Mouse (Mus musculus) myocyte (in vitro differentiated cells): ENCODE measurements around the gene Igsf8. TPM values are rescaled to one million over a fixed set of nuclear protein-coding genes. Genes with fewer than 3 reads are reported as not detected.

ENCODE experiments used
- H3K27me3 ChIP-seq: one replicate; pipeline ENCODE4 v1.6.1; 2011; ENCODE audit not compliant: control insufficient read depth, insufficient read depth, insufficient read length
- H3K36me3 ChIP-seq: one replicate; pipeline ENCODE4 v1.6.1; 2011; ENCODE audit not compliant: control insufficient read depth, insufficient read depth
- H3K4me2 ChIP-seq: one replicate; pipeline ENCODE4 v1.6.1; 2011; ENCODE audit warnings: low read depth, control low read depth
- H3K4me3 ChIP-seq: one replicate; pipeline ENCODE4 v1.5.1; 2011; ENCODE audit warnings: mild to moderate bottlenecking, control low read depth, moderate library complexity
- H3K79me2 ChIP-seq: one replicate; pipeline ENCODE4 v1.6.1; 2011; ENCODE audit not compliant: control insufficient read depth, insufficient read depth
- H3ac ChIP-seq: one replicate; pipeline ENCODE4 v1.6.1; 2011; ENCODE audit not compliant: control insufficient read depth, insufficient read length
- CEBPB ChIP-seq: IDR thresholded peaks from 2 replicates; pipeline ENCODE4 v1.6.1; 2011; ENCODE audit warnings: mild to moderate bottlenecking, moderate library complexity; ENCODE audit not compliant: poor library complexity, insufficient read depth, severe bottlenecking
- E2F4 ChIP-seq: IDR thresholded peaks from one replicate; pipeline ENCODE4 v1.6.1; 2011; ENCODE audit warnings: mild to moderate bottlenecking, control low read depth, moderate library complexity; ENCODE audit not compliant: insufficient read depth
- MAX ChIP-seq: IDR thresholded peaks from one replicate; pipeline ENCODE4 v1.6.1; 2011; ENCODE audit warnings: low read depth, mild to moderate bottlenecking, control low read depth
- MYOD1 ChIP-seq, 3 experiments: IDR thresholded peaks; one replicate each; pipeline ENCODE4 v1.6.1; 2011; ENCODE audit warnings: control low read depth in 2 of 3, low read depth in 2 of 3, mild to moderate bottlenecking in 2 of 3, moderate library complexity in 1 of 3; ENCODE audit not compliant: insufficient read length in 2 of 3, control insufficient read depth in 1 of 3
- MYOG ChIP-seq, 3 experiments: IDR thresholded peaks; one replicate each; pipeline ENCODE4 v1.6.1; 2011; ENCODE audit warnings: control low read depth in 2 of 3, low read depth in 2 of 3, mild to moderate bottlenecking in 2 of 3; ENCODE audit not compliant: insufficient read length in 2 of 3, control insufficient read depth in 1 of 3, insufficient read depth in 1 of 3
- POLR2A ChIP-seq: IDR thresholded peaks from one replicate; pipeline ENCODE4 v1.6.1; 2011; ENCODE audit warnings: low read depth, mild to moderate bottlenecking, control low read depth, moderate library complexity; ENCODE audit not compliant: insufficient read length
- POLR2AphosphoS2 ChIP-seq: IDR thresholded peaks from one replicate; pipeline ENCODE4 v1.6.1; 2011; ENCODE audit warnings: low read depth, control low read depth; ENCODE audit not compliant: insufficient read length
- REST ChIP-seq: IDR thresholded peaks from one replicate; pipeline ENCODE4 v1.6.1; 2011; ENCODE audit warnings: mild to moderate bottlenecking, control low read depth, moderate library complexity; ENCODE audit not compliant: insufficient read depth, insufficient read length
- SRF ChIP-seq: IDR thresholded peaks from one replicate; pipeline ENCODE4 v1.6.1; 2011; ENCODE audit warnings: low read depth; ENCODE audit not compliant: control insufficient read depth, insufficient read length
- TCF12 ChIP-seq: IDR thresholded peaks from one replicate; pipeline ENCODE4 v1.6.1; 2011; ENCODE audit warnings: mild to moderate bottlenecking, control low read depth; ENCODE audit not compliant: poor library complexity, insufficient read depth, severe bottlenecking
- TCF3 ChIP-seq: IDR thresholded peaks from one replicate; pipeline ENCODE4 v1.6.1; 2011; ENCODE audit warnings: low read depth, control low read depth; ENCODE audit not compliant: insufficient read length
- USF1 ChIP-seq: IDR thresholded peaks from one replicate; pipeline ENCODE4 v1.6.1; 2011; ENCODE audit warnings: low read depth, mild to moderate bottlenecking, control low read depth, moderate library complexity
- polyA plus RNA-seq: library from polyadenylated mRNA; unstranded; fragments of >200 nt; fragmentation: generic; extraction: Trizol; gene quantifications from one replicate; pipeline ENCODE4 v1.2.1, GENCODE M21; 2012; ENCODE audit warnings: missing spikeins

The Igsf8 gene
- polyA plus RNA-seq, 1 experiment, result 79.7 TPM

DNA sequence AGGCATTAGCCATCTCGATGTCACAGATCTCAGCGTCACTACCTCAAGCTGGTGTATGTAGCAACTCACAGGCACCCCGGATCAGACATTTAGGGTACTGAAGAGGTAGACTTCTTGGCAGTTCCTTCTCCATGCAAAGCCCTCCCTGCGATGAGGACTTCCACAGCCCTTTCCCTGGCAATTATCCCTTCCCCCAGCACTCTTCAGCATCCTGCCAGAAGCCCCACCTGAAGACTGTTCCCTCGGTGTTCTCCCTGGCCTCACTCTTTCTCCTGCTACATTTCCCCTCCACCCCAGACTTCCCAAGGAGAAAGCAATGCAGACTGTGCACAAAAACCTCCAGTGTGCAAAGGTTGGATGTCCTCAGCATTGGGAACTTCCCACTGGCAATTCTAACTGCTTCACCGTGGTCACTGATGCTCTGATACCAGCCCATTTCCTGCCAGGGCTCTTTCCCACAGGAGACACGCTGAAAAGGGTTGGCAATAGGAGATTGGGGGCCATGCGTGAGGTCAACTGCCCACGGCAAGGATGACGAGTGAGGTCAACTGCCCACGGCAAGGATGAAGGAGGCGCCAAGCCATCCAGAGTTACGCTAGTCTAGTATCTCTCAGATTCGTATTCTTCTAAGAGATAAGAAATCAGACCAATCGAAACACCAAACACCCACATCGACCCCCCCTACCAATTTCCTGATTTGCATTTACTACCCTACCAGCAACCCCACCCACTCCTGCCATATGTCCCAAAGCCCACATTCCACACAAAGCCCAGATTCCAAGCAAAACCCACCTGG is 66.0 kb downstream of the Igsf8 start:
- TF ChIP-seq POLR2AphosphoS2 (no peak), TCF12 (no peak), TCF3 (no peak), POLR2A (no peak)
- Histone ChIP-seq H3K27me3 (peaks cover 12% of the 10 kb centered on the region), H3K4me3 (no peak overlapping the region), H3K4me2 (no peak overlapping the region), H3K79me2 (no peaks in the 10 kb centered on the region), H3ac (no peak overlapping the region), H3K36me3 (no peaks in the 10 kb centered on the region)

DNA sequence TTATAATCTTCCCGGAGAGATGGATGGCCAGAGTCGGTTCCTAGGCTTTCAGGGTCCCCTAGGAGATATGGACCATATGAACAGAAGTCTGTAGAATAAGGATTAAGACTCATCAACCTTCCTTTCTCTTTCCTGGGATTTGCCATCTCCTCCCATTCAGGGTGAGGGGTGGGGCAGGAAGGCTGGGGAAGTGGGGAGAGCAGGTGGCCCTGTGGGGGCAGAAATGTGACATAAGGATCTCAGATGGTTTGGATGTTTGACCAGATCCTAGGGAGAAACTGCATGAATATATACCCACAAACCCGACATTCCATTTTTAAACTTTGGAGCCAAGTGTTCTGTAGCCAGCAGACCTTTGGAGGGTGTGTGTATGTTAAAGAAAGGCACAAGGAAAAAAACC is 66.6 kb downstream of the Igsf8 start:
- peaks cover 12% of the 10 kb centered on the region for H3K27me3 ChIP-seq
- H3K36me3 ChIP-seq, result no peaks in the 10 kb centered on the region
- no peak overlapping the region for H3K4me3 ChIP-seq
- H3K79me2 ChIP-seq, result no peaks in the 10 kb centered on the region
- no peak overlapping the region for H3ac ChIP-seq
- no peak overlapping the region for H3K4me2 ChIP-seq
- TF ChIP-seq E2F4 (no peak), MAX (no peak), USF1 (no peak), POLR2AphosphoS2 (no peak), SRF (no peak), POLR2A (no peak), MYOG (IDR thresholded peaks at IDR 0.05; ENCODE audit: control insufficient read depth in 1 of 3, insufficient read depth in 1 of 3, insufficient read length in 2 of 3, low read depth in 2 of 3) (no peak), TCF3 (no peak), REST (no peak), TCF12 (no peak)

DNA sequence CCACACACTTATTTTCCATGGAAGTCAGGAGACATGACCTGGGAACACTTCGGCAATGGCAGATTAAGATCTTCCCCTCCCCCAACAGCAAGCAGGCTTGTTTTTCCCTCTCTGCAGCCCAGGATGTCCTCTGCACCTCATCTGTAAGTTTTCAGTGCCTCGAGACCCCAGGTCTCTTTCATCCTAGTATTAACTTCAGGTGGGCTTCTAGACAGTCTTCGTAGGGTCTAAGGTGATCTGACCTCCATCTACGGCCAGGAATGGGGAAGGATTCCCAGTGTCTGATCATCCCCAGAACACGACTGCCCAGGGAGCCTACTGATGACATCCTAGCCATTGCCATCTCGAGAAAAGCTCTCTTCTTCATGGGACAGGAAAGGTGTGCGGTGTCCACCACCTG is 67.0 kb downstream of the Igsf8 start:
- Histone ChIP-seq H3K27me3 (peaks cover 12% of the 10 kb centered on the region), H3ac (no peak overlapping the region)

DNA sequence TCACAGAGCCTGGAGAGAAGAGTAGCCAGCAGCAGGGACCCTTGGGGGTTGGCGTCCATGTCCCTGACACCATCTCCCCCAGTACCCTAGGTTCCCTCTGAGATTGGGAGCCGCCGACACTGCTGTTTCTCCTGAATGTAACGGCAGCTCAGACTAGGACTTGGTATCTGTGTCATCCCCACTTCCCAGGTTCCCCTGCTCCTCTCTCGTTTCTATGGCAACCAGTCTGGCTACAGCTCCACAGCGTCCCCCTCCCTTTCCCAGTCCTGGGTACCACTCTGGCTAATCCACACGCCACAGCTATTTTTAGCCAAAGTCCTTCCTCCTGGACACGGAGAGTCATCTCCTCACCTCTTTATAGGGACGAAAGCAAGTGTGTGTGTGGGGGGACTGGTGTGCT is 67.7 kb downstream of the Igsf8 start, which contains the start of gene Kcnj9:
Gene Kcnj9 (minus strand): TSS at position 188 of the 400 bp plus-strand sequence.
- Histone ChIP-seq H3K27me3 (peaks cover 18% of the 10 kb centered on the region), H3K4me3 (no peak within 1 kb of the TSS), H3K36me3 (no peaks in the 10 kb centered on the region), H3K79me2 (no peaks in the 10 kb centered on the region), H3K4me2 (no peak within 1 kb of the TSS), H3ac (no peak within 1 kb of the TSS)
- TF ChIP-seq TCF12, result no peak
- no peak for TF ChIP-seq CEBPB
- no peak for TF ChIP-seq MAX
- TF ChIP-seq SRF, result no peak
- no peak for TF ChIP-seq TCF3
- no peak for TF ChIP-seq MYOD1 (IDR thresholded peaks at IDR 0.05; ENCODE audit: control insufficient read depth in 1 of 3, insufficient read length in 2 of 3, low read depth in 2 of 3)
- no peak for TF ChIP-seq REST
- no peak for TF ChIP-seq E2F4
- no peak for TF ChIP-seq USF1
- TF ChIP-seq POLR2A, result no peak
- TF ChIP-seq POLR2AphosphoS2, result no peak
- TF ChIP-seq MYOG (IDR thresholded peaks at IDR 0.05; ENCODE audit: control insufficient read depth in 1 of 3, insufficient read depth in 1 of 3, insufficient read length in 2 of 3, low read depth in 2 of 3), result no peak

More for the DNA sequence above, 67.0 kb downstream of the Igsf8 start:
- Histone ChIP-seq H3K79me2 (no peaks in the 10 kb centered on the region), H3K4me3 (no peak overlapping the region), H3K36me3 (no peaks in the 10 kb centered on the region), H3K4me2 (no peak overlapping the region)
- TF ChIP-seq TCF12, result no peak
- no peak for TF ChIP-seq POLR2A
- TF ChIP-seq POLR2AphosphoS2, result no peak
- no peak for TF ChIP-seq CEBPB
- no peak for TF ChIP-seq SRF
- TF ChIP-seq USF1, result no peak
- TF ChIP-seq MYOG (IDR thresholded peaks at IDR 0.05; ENCODE audit: control insufficient read depth in 1 of 3, insufficient read depth in 1 of 3, insufficient read length in 2 of 3, low read depth in 2 of 3), result no peak
- no peak for TF ChIP-seq E2F4
- no peak for TF ChIP-seq MYOD1 (IDR thresholded peaks at IDR 0.05; ENCODE audit: control insufficient read depth in 1 of 3, insufficient read length in 2 of 3, low read depth in 2 of 3)
- TF ChIP-seq REST, result no peak
- TF ChIP-seq MAX, result no peak

DNA sequence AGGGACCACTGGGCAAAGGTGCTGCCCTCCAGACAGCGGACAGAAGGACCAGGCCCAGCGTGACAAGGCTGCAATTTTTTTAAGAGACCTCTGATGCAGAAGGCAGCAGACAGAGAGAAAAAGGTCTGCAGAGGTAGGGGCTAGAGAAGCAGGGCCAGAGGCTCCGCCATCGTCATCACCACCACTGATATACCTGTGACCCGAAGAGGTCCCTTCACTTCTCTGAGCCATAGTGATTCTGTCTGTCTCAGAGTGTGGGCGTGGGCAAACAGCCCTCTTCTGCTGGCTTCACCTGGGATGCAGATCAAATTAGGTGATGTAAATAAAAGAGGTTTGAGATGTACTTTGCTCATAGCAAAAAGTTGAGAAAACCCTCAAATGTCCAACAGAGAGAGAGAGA is 68.2 kb downstream of the Igsf8 start:
- no peaks in the 10 kb centered on the region for H3K79me2 ChIP-seq
- no peak overlapping the region for H3K4me3 ChIP-seq
- peaks cover 20% of the 10 kb centered on the region for H3K27me3 ChIP-seq
- no peaks in the 10 kb centered on the region for H3K36me3 ChIP-seq
- no peak overlapping the region for H3ac ChIP-seq
- H3K4me2 ChIP-seq, result no peak overlapping the region
- TF ChIP-seq USF1 (no peak), MYOD1 (IDR thresholded peaks at IDR 0.05; ENCODE audit: control insufficient read depth in 1 of 3, insufficient read length in 2 of 3, low read depth in 2 of 3) (no peak), POLR2A (no peak), E2F4 (no peak)
